Mouse (Mus musculus) heart, embryonic 11.5 days (tissue): ENCODE measurements around the gene Morf4l2. TPM values are rescaled to one million over a fixed set of nuclear protein-coding genes. Genes with fewer than 3 reads are reported as not detected.

Source experiments
- ATAC-seq: fragments of 200-750 bp; cut with Nextera tagmentation; replicated peaks from 2 replicates; pipeline ENCODE4 v1.8.0; 2017; ENCODE audit warnings: moderate library complexity; ENCODE audit not compliant: insufficient number of reproducible peaks, low FRiP score, low TSS enrichment
- H3K27ac ChIP-seq: fragments of 300-500 bp; sonication (generic); 2 replicates; pipeline ENCODE4 v1.5.1; 2014; ENCODE audit warnings: mild to moderate bottlenecking, low read depth, low read length
- H3K27me3 ChIP-seq: fragments of 300-500 bp; sonication (generic); 2 replicates; pipeline ENCODE4 v1.6.1; 2014; ENCODE audit warnings: mild to moderate bottlenecking, low read length, mixed read lengths; ENCODE audit not compliant: control insufficient read depth, insufficient read depth
- H3K36me3 ChIP-seq: fragments of 300-500 bp; sonication (generic); 2 replicates; pipeline ENCODE4 v1.6.1; 2014; ENCODE audit warnings: mild to moderate bottlenecking, low read length, moderate library complexity, mixed read lengths; ENCODE audit not compliant: control insufficient read depth, insufficient read depth
- H3K4me1 ChIP-seq: fragments of 300-500 bp; sonication (generic); 2 replicates; pipeline ENCODE4 v1.6.1; 2014; ENCODE audit warnings: low read length; ENCODE audit not compliant: control insufficient read depth, insufficient read depth
- H3K4me2 ChIP-seq: fragments of 300-500 bp; sonication (generic); 2 replicates; pipeline ENCODE4 v1.6.1; 2014; ENCODE audit warnings: mild to moderate bottlenecking, moderate library complexity
- H3K4me3 ChIP-seq: fragments of 300-500 bp; sonication (generic); 2 replicates; pipeline ENCODE4 v1.5.1; 2014; ENCODE audit warnings: low read depth, low read length
- H3K9ac ChIP-seq: fragments of 300-500 bp; sonication (generic); 2 replicates; pipeline ENCODE4 v1.6.1; 2014; ENCODE audit warnings: mild to moderate bottlenecking, low read depth, low read length, moderate library complexity
- H3K9me3 ChIP-seq: fragments of 300-500 bp; sonication (generic); replicated peaks from 2 replicates; pipeline ENCODE4 v1.6.1; 2016; ENCODE audit warnings: low read length; ENCODE audit not compliant: control insufficient read depth
- WGBS: fragments of 180-500 bp; shearing (Covaris S2); extraction: QIAGEN DNeasy Blood & Tissue Kit; methylation state at CpG from one replicate; pipeline ENCODE4 v1.1.7; 2014; ENCODE audit not compliant: insufficient replicate concordance; 5-methylcytosine and 5-hydroxymethylcytosine counted together
- polyA plus RNA-seq: library from polyadenylated mRNA; unstranded; fragments of >200 nt; fragmentation: Nextera tagmentation; extraction: Ambion mirVana; gene quantifications from 2 replicates; pipeline ENCODE4 v1.2.1, GENCODE M21; 2014

Morf4l2 gene
- 449 and 475 TPM in 2 replicates for polyA plus RNA-seq

DNA sequence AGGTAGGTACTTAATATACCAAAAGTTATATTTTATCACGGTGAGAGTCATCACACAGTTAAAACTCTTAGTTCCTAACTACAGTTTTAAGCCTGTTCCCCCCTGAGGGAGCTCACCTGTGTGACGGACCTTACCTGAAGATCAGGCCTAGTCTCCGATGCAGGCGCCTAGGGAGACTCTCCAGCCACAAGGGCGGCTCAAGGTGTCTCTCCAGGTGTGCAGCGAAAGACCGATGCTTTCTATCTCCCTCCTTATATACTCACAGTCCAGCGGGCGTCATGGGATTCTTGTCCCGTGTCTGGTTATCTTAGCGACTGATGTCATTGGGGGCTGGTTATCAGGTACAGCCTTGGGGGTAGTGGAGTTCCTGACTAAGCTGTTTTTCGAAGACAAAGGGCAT, at the start of gene Morf4l2:
Gene Morf4l2 (minus strand): TSS at position 232 of the 400 bp plus-strand sequence.
- Histone ChIP-seq H3K4me3 (peak within 1 kb of the TSS; percentile 59), H3K36me3 (no peaks in the 10 kb centered on the region), H3K9ac (peak within 1 kb of the TSS; percentile 69), H3K4me2 (peak within 1 kb of the TSS; percentile 61), H3K9me3 (no peaks in the 10 kb centered on the region), H3K27ac (peak within 1 kb of the TSS; percentile 90), H3K4me1 (peaks cover 3% of the 10 kb centered on the region; the same call in 1 of the 2 replicates), H3K27me3 (no peaks in the 10 kb centered on the region)
- no peak for ATAC-seq
- WGBS, result 69% methylated on average over 12 of the region's 12 CpGs

DNA sequence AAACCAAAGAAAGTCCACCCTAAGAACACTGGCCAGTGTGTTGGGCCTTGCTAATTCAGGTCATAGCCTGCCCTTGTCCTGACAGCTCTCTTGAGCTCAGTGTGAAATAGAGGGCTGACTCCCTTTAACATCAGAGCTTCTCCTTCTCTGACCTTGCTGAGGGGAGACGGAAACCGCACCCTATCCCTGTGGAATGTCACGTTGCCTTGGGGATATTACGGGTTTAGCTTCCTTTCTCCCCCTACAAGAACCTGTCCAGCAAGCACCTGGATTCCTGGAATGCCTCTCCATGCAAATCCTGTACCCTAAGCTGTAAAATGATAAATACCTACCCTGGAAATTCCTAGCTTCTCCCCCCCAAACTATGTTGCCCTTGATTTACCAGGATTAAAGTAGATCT, 46.0 kb upstream of the Morf4l2 start:
- Histone ChIP-seq H3K9me3 (no peaks in the 10 kb centered on the region), H3K4me1 (no peaks in the 10 kb centered on the region), H3K36me3 (no peaks in the 10 kb centered on the region), H3K27ac (no peak overlapping the region), H3K4me2 (no peak overlapping the region), H3K9ac (no peak overlapping the region), H3K27me3 (no peaks in the 10 kb centered on the region), H3K4me3 (no peak overlapping the region)
- no peak for ATAC-seq
- 70% methylated on average over 4 of the region's 4 CpGs for WGBS

DNA sequence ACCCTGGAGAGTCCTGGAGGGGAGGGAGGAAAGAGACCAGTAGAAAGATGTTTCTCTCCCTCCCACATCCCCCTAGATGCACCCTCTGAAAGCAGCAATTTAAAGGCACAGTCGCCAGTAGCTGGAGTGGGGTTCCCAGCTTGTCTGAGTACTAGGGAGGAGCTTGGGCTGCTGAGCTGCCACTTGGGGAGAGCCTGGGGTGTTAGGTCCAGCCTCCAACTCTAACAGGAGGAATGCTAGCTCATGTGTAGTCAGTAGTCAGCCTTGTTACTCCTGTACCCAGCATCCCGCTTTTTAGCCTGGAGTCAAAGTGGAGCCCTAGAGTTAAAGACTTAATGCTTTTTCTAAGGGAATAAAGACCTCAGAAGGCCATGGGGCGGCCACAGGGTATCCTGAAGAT, 36.6 kb upstream of the Morf4l2 start, which contains the start of gene Glra4:
Gene Glra4 (minus strand): TSS at position 101 of the 400 bp plus-strand sequence.
- Histone ChIP-seq H3K9ac (no peak within 1 kb of the TSS), H3K4me3 (no peak within 1 kb of the TSS), H3K36me3 (no peaks in the 10 kb centered on the region), H3K27me3 (no peaks in the 10 kb centered on the region), H3K4me1 (no peaks in the 10 kb centered on the region), H3K4me2 (no peak within 1 kb of the TSS), H3K27ac (no peak within 1 kb of the TSS), H3K9me3 (no peaks in the 10 kb centered on the region)
- WGBS, result 73% methylated on average over 3 of the region's 3 CpGs
- ATAC-seq, result no peak

DNA sequence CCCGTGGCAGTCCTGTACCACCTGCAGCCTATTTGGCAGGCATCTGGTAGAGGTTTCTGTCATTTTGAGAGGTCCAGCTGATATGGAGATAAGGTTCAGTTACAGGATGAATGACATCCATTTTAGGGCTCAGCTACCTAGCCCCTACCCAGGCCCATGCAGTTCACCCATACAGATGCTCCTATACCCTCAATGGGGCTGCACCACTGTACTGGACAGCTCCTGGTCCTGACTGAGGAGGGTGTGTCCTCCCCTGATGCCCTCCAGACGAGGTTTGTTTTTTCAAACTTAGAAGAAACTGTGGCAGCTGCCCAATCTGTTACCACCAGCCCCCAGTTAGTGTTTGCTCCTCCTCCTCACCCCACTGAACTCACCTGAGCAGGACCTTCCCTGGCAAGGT, 35.8 kb upstream of the Morf4l2 start:
- 57% methylated on average over 2 of the region's 2 CpGs for WGBS
- no peak for ATAC-seq

DNA sequence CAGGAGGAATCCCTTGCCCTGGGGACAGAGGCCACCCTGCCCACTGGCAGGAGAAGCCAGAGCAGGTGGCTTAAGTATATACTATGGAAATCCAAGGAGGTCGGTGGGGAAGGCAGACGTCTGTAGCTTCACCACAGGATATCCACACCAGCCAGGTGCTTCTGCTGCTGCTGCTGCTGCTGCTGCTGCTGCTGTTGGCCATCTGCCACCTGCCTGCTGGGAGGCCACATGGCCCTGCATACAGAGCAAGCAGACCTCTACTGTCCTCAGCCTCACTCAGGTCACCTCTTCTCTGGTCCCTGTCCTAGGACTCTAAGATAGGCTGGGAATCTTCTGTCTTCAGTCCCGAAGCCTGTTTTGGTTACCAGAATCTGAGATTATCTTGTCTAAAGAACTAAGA, 34.6 kb upstream of the Morf4l2 start:
- Histone ChIP-seq H3K4me2 (no peak overlapping the region), H3K4me3 (no peak overlapping the region), H3K4me1 (no peaks in the 10 kb centered on the region), H3K36me3 (no peaks in the 10 kb centered on the region), H3K27ac (no peak overlapping the region), H3K9ac (no peak overlapping the region), H3K9me3 (no peaks in the 10 kb centered on the region), H3K27me3 (no peaks in the 10 kb centered on the region)
- 71% methylated on average over 3 of the region's 3 CpGs for WGBS
- no peak for ATAC-seq

More for the DNA sequence above, 35.8 kb upstream of the Morf4l2 start:
- Histone ChIP-seq H3K9ac (no peak overlapping the region), H3K9me3 (no peaks in the 10 kb centered on the region), H3K27me3 (no peaks in the 10 kb centered on the region), H3K4me3 (no peak overlapping the region), H3K27ac (no peak overlapping the region), H3K4me1 (no peaks in the 10 kb centered on the region), H3K4me2 (no peak overlapping the region), H3K36me3 (no peaks in the 10 kb centered on the region)

DNA sequence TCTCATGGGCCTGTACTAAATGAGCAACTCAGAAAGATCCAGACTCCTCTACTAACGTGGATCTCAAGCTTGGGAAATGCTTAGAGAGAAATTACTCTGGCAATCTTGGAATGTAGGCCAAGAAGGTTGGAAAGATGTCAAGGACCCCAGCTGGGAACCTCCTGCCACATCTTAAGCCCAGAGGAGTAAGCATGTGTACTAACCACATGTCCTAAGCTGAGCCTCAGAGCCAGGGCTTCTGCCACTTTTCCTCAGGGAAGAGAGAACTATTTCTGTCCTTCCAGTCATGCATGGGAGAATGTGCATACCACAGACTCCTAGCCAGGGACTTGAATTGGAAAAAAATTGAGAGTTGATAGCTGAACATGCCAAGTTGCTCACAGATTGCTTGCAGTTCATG, 29.5 kb upstream of the Morf4l2 start:
- H3K9ac ChIP-seq, result no peak overlapping the region
- H3K4me2 ChIP-seq, result no peak overlapping the region
- H3K4me1 ChIP-seq, result no peaks in the 10 kb centered on the region
- no peaks in the 10 kb centered on the region for H3K27me3 ChIP-seq
- H3K27ac ChIP-seq, result no peak overlapping the region
- no peaks in the 10 kb centered on the region for H3K36me3 ChIP-seq
- H3K9me3 ChIP-seq, result no peaks in the 10 kb centered on the region
- 71% methylated on average over 1 of the region's 1 CpGs for WGBS
- no peak for ATAC-seq
- H3K4me3 ChIP-seq, result no peak overlapping the region

DNA sequence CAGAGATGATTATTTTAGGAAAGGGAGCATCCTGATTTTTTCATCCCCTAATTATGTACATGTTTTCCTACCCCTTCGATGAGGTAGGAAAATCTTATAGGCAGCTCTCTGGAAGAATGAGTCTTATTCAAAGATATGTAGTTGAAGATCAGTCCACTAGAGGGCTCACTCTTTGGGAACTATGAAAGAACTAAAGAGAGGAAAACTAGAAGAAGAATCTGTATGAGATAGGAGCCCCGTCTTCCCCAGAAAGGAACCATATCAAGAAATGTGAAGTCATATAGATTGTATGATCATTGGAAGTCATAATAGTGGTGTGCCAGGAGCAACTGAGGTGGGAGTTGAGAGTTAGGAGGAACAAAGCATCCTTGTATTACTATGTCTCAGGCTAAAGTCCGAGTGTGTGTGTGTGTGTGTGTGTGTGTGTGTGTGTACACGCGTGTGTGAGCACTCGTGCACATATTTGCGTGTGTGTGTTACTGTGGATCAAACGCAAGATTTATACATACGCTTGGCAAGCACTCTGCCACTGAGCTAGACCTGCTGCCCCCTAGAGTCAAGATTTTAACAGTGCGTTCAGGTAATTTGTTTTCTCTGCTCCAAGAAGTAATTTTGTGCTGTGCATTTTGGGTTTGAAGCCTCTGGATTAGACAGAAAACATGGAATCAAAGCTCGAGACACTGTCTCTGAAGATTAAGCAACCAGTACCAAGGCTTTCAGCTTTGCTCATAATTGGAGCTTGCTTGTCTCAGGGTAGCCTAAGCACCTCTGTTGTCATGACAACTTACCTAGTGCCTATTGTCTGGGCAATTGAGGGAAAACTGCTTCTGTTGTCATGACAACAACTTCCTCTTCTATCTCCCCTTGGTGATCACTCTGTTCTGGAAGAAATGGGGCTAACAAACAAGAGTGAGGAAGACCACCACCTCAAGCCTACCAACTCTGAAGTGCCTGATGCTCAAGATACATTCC, 17.9 kb upstream of the Morf4l2 start:
- Histone ChIP-seq H3K9me3 (no peaks in the 10 kb centered on the region), H3K4me2 (no peak overlapping the region), H3K27me3 (no peaks in the 10 kb centered on the region), H3K9ac (no peak overlapping the region), H3K36me3 (no peaks in the 10 kb centered on the region; the same call in 1 of the 2 replicates), H3K4me1 (no peaks in the 10 kb centered on the region), H3K4me3 (no peak overlapping the region), H3K27ac (no peak overlapping the region)
- WGBS, result 64% methylated on average over 11 of the region's 11 CpGs
- ATAC-seq, result no peak

DNA sequence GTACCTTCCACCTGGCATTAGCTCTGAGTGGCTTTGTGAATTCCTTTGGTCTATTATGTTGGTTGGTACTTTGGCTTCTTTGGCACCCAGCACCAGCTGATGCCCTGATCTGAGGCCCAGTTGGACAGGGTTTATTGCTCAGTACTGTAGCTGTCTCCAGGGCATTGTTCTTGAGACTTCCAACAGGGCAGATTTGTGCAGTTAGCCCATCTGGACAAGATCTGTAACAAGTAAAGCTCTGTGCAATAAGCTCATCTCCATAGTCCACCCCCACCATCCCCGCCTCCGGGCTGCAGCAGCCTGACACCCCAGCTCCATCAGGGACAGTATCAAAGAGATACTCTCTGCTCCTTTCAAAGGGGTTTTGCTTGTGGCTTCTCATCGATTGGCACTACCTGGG, 12.0 kb upstream of the Morf4l2 start:
- Histone ChIP-seq H3K4me1 (no peaks in the 10 kb centered on the region), H3K36me3 (no peaks in the 10 kb centered on the region; the same call in 1 of the 2 replicates), H3K4me3 (no peak overlapping the region), H3K4me2 (no peak overlapping the region), H3K9me3 (no peaks in the 10 kb centered on the region), H3K9ac (no peak overlapping the region), H3K27me3 (no peaks in the 10 kb centered on the region), H3K27ac (no peak overlapping the region)
- no peak for ATAC-seq
- 82% methylated on average over 3 of the region's 3 CpGs for WGBS
